Mouse (Mus musculus) embryonic facial prominence, embryonic 15.5 days (tissue): ENCODE results near the gene Trim8. TPM values are rescaled to one million over a fixed set of nuclear protein-coding genes. Genes with fewer than 3 reads are reported as not detected.

Experiments
- ATAC-seq: fragments of 200-750 bp; cut with Nextera tagmentation; 2 replicates; pipeline ENCODE4 v1.8.0; 2017; ENCODE audit warnings: low read depth, moderate TSS enrichment; ENCODE audit not compliant: insufficient number of reproducible peaks, low FRiP score, low TSS enrichment
- H3K27ac ChIP-seq: fragments of 300-500 bp; sonication (generic); replicated peaks from 2 replicates; pipeline ENCODE4 v1.5.1; 2015; ENCODE audit warnings: mild to moderate bottlenecking, inconsistent platforms
- H3K27me3 ChIP-seq: fragments of 300-500 bp; sonication (generic); 2 replicates; pipeline ENCODE4 v1.6.1; 2015; ENCODE audit warnings: inconsistent platforms
- H3K36me3 ChIP-seq: fragments of 300-500 bp; sonication (generic); 2 replicates; pipeline ENCODE4 v1.6.1; 2015; ENCODE audit warnings: mild to moderate bottlenecking, inconsistent platforms
- H3K4me1 ChIP-seq: fragments of 300-500 bp; sonication (generic); 2 replicates; pipeline ENCODE4 v1.6.1; 2015; ENCODE audit warnings: inconsistent platforms
- H3K4me2 ChIP-seq: fragments of 300-500 bp; sonication (generic); replicated peaks from 2 replicates; pipeline ENCODE4 v1.6.1; 2015; ENCODE audit warnings: mild to moderate bottlenecking, inconsistent platforms
- H3K4me3 ChIP-seq: fragments of 300-500 bp; sonication (generic); replicated peaks from 2 replicates; pipeline ENCODE4 v1.5.1; 2015; ENCODE audit warnings: mild to moderate bottlenecking, inconsistent platforms
- H3K9ac ChIP-seq: fragments of 300-500 bp; sonication (generic); 2 replicates; pipeline ENCODE4 v1.6.1; 2015; ENCODE audit warnings: inconsistent platforms
- H3K9me3 ChIP-seq: fragments of 300-500 bp; sonication (generic); replicated peaks from 2 replicates; pipeline ENCODE4 v1.6.1; 2016; ENCODE audit warnings: inconsistent platforms
- WGBS: fragments of 180-500 bp; shearing (Covaris S2); methylation state at CpG from one replicate; pipeline ENCODE4 v1.1.7; 2015; 5-methylcytosine and 5-hydroxymethylcytosine counted together
- polyA plus RNA-seq: library from polyadenylated mRNA; unstranded; fragments of >200 nt; fragmentation: Nextera tagmentation; extraction: Ambion mirVana; gene quantifications from 2 replicates; pipeline ENCODE4 v1.2.1, GENCODE M21; 2015

Trim8 gene
- polyA plus RNA-seq, 1 experiment from 2014 or later, result 21.7 TPM

- Histone ChIP-seq H3K27me3 (no peaks in the 10 kb centered on the region), H3K36me3 (no peaks in the 10 kb centered on the region), H3K9ac (no peak overlapping the region), H3K4me3 (no peak overlapping the region), H3K4me1 (0 out of 2 replicates have a peak, but pooled peaks cover 3% of the 10 kb centered on the region), H3K9me3 (no peaks in the 10 kb centered on the region), H3K4me2 (no peak overlapping the region), H3K27ac (no peak overlapping the region)
- 73% methylated on average over 2 of the region's 2 CpGs for WGBS
- ATAC-seq, result no peak
These were observed 4.3 kb upstream of the Trim8 start for GRCm38 (mm10) chr19:46497230-46497629.

GRCm38 (mm10) chr19:46499539-46499835 is 2.0 kb upstream of the Trim8 start:
- ATAC-seq, result no peak
- Histone ChIP-seq H3K4me3 (peak overlapping the region; percentile 87), H3K36me3 (no peaks in the 10 kb centered on the region), H3K9ac (no peak overlapping the region), H3K27me3 (no peaks in the 10 kb centered on the region), H3K4me1 (peaks cover 16% of the 10 kb centered on the region), H3K27ac (peak overlapping the region; percentile 84), H3K4me2 (peak overlapping the region; percentile 94), H3K9me3 (no peaks in the 10 kb centered on the region)
- 1% methylated on average over 3 of the region's 3 CpGs for WGBS

GRCm38 (mm10) chr19:46499836-46500580 is 1.5 kb upstream of the Trim8 start:
- Histone ChIP-seq H3K9ac (peak overlapping the region; percentile 58), H3K27ac (peak overlapping the region; percentile 98), H3K36me3 (no peaks in the 10 kb centered on the region), H3K9me3 (no peaks in the 10 kb centered on the region), H3K4me3 (peak overlapping the region; percentile 87), H3K27me3 (no peaks in the 10 kb centered on the region), H3K4me2 (peak overlapping the region; percentile 94), H3K4me1 (peaks cover 21% of the 10 kb centered on the region)
- WGBS, result under 1% methylated on average over 48 of the region's 52 CpGs
- ATAC-seq, result peak; percentile 86

GRCm38 (mm10) chr19:46500581-46501341 is 741 bp upstream of the Trim8 start:
- Histone ChIP-seq H3K4me1 (peaks cover 28% of the 10 kb centered on the region), H3K36me3 (peaks cover 3% of the 10 kb centered on the region; the same call in 1 of the 2 replicates), H3K4me2 (peak overlapping the region; percentile 94), H3K9ac (peak overlapping the region; percentile 58), H3K9me3 (no peaks in the 10 kb centered on the region), H3K27me3 (no peaks in the 10 kb centered on the region), H3K4me3 (peak overlapping the region; percentile 87), H3K27ac (peak overlapping the region; percentile 98)
- peak; percentile 5; the same call in 1 of the 2 replicates for ATAC-seq
- under 1% methylated on average over 45 of the region's 50 CpGs for WGBS

- no peaks in the 10 kb centered on the region for H3K27me3 ChIP-seq
- ATAC-seq, result no peak
- WGBS, result under 1% methylated on average over 38 of the region's 46 CpGs
These were observed 560 bp downstream of the Trim8 start for GRCm38 (mm10) chr19:46502069-46502455.

GRCm38 (mm10) chr19:46502471-46503166 is 1.1 kb downstream of the Trim8 start:
- H3K9ac ChIP-seq, result peak overlapping the region; percentile 84
- H3K27me3 ChIP-seq, result no peaks in the 10 kb centered on the region
- WGBS, result under 1% methylated on average over 53 of the region's 53 CpGs
- H3K4me1 ChIP-seq, result peaks cover 47% of the 10 kb centered on the region
- peak overlapping the region; percentile 98 for H3K27ac ChIP-seq
- peak overlapping the region; percentile 87 for H3K4me3 ChIP-seq
- no peaks in the 10 kb centered on the region for H3K9me3 ChIP-seq
- peak overlapping the region; percentile 94 for H3K4me2 ChIP-seq
- peaks cover 10% of the 10 kb centered on the region for H3K36me3 ChIP-seq
- no peak for ATAC-seq

More at GRCm38 (mm10) chr19:46502069-46502455, 560 bp downstream of the Trim8 start:
- H3K9ac ChIP-seq, result peak overlapping the region; percentile 84
- H3K27ac ChIP-seq, result peak overlapping the region; percentile 98
- peaks cover 41% of the 10 kb centered on the region for H3K4me1 ChIP-seq
- no peaks in the 10 kb centered on the region for H3K9me3 ChIP-seq
- H3K36me3 ChIP-seq, result peaks cover 4% of the 10 kb centered on the region; the same call in 1 of the 2 replicates
- H3K4me3 ChIP-seq, result peak overlapping the region; percentile 87
- H3K4me2 ChIP-seq, result peak overlapping the region; percentile 94

GRCm38 (mm10) chr19:46503351-46504084 is 2.0 kb downstream of the Trim8 start:
- H3K4me3 ChIP-seq, result peak overlapping the region; percentile 87
- H3K27ac ChIP-seq, result peak overlapping the region; percentile 98
- WGBS, result 1% methylated on average over 21 of the region's 21 CpGs
- H3K36me3 ChIP-seq, result peaks cover 17% of the 10 kb centered on the region
- peaks cover 56% of the 10 kb centered on the region for H3K4me1 ChIP-seq
- H3K9me3 ChIP-seq, result no peaks in the 10 kb centered on the region
- ATAC-seq, result peak; percentile 65
- H3K9ac ChIP-seq, result peak overlapping the region; percentile 84
- H3K27me3 ChIP-seq, result no peaks in the 10 kb centered on the region
- H3K4me2 ChIP-seq, result peak overlapping the region; percentile 94

- ATAC-seq, result peak; percentile 7; the same call in 1 of the 2 replicates
These were observed 2.6 kb downstream of the Trim8 start for GRCm38 (mm10) chr19:46504085-46504552.

GRCm38 (mm10) chr19:46504822-46505417 is 3.4 kb downstream of the Trim8 start:
- Histone ChIP-seq H3K36me3 (peaks cover 17% of the 10 kb centered on the region), H3K9ac (peak overlapping the region; percentile 84), H3K27ac (peak overlapping the region; percentile 98), H3K9me3 (no peaks in the 10 kb centered on the region), H3K4me1 (peaks cover 66% of the 10 kb centered on the region), H3K27me3 (no peaks in the 10 kb centered on the region), H3K4me3 (peak overlapping the region; percentile 87), H3K4me2 (peak overlapping the region; percentile 94)
- 35% methylated on average over 9 of the region's 9 CpGs for WGBS
- ATAC-seq, result no peak

More at GRCm38 (mm10) chr19:46504085-46504552, 2.6 kb downstream of the Trim8 start:
- Histone ChIP-seq H3K4me2 (peak overlapping the region; percentile 94), H3K9ac (peak overlapping the region; percentile 84), H3K4me3 (peak overlapping the region; percentile 87), H3K27me3 (no peaks in the 10 kb centered on the region), H3K4me1 (peaks cover 62% of the 10 kb centered on the region), H3K9me3 (no peaks in the 10 kb centered on the region), H3K36me3 (peaks cover 17% of the 10 kb centered on the region), H3K27ac (peak overlapping the region; percentile 98)
- 1% methylated on average over 4 of the region's 4 CpGs for WGBS

GRCm38 (mm10) chr19:46505646-46506371 is 4.3 kb downstream of the Trim8 start:
- no peaks in the 10 kb centered on the region for H3K27me3 ChIP-seq
- no peak for ATAC-seq
- H3K27ac ChIP-seq, result no peak overlapping the region
- H3K4me2 ChIP-seq, result peak overlapping the region; percentile 94
- peaks cover 17% of the 10 kb centered on the region for H3K36me3 ChIP-seq
- H3K4me1 ChIP-seq, result peaks cover 72% of the 10 kb centered on the region
- no peak overlapping the region for H3K9ac ChIP-seq
- H3K9me3 ChIP-seq, result no peaks in the 10 kb centered on the region
- WGBS, result 79% methylated on average over 8 of the region's 8 CpGs
- H3K4me3 ChIP-seq, result peak overlapping the region; percentile 87
